9 mouse cellular contexts compared by ENCODE assay signal in the genomic region with DNA sequence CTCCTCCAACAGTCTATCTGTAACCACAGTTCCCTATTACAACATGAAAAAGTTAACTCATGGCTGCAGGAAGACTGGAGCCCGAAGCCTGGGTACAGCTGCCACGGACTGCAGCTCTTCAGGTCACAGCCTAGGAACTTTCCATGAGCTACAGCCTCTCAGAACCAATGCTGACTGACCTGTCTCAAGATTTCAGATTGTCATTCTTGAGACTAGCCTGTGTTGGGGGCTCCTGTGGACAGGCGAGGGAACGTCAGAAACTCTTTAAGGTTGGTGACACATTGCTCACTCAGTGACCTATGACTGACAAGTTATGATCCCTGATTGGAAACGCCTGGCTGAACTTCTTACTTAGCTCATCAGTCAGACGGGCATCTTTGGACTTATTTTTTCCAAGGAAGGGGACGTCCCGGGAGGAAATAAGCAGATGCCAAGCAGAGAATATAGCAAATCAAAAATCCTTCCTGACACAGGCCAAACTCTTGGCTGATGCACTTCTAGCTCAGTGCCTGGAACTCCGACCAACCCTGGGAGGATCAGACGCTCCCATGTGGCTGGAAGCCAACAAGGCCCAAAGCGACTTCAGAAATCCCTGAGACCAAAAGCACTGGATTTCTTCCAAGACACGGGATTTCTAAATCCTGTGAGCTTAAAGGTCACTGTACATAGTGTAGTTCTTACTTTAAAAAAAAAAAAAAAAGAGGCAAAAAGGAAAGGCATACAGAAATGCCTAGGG.
DNase-seq lines count a peak whose midpoint lies in the region; ATAC-seq and TF ChIP-seq lines count a peak whose summit lies in the region.
"Had no signal": no experiment of that assay in that cellular context is flagged by ENCODE, and none has a peak within 500 bp of the region (broad histone marks: within the 10 kb centered on the region; RNA-seq: fewer than 3 reads in every experiment).

No protein-coding gene starts in this region.

- no peak for ATAC-seq in midbrain, embryonic 14.5 days (ENCODE audit: low FRiP score, low TSS enrichment)

- no peak overlapping the region for H3K4me2 ChIP-seq in midbrain, embryonic 14.5 days (ENCODE audit: low read length)

- H3K27ac ChIP-seq in midbrain, embryonic 14.5 days (replicated peaks; ENCODE audit: low read depth, low read length), result no peak overlapping the region
- no peak overlapping the region for H3K27ac ChIP-seq in midbrain, embryonic 10.5 days (replicated peaks)
- H3K27ac ChIP-seq: liver, embryonic 14.5 days had no signal

- 78% methylated on average over 12 of the region's 12 CpGs for WGBS in midbrain, embryonic 14.5 days
- 89% methylated on average over 12 of the region's 12 CpGs for WGBS in midbrain, embryonic 10.5 days
- 28% methylated on average over 12 of the region's 12 CpGs for WGBS in lung, adult 2 months

- no peaks in the 10 kb centered on the region for H3K9me3 ChIP-seq in midbrain, embryonic 14.5 days (ENCODE audit: control insufficient read depth, low read length)
- H3K9me3 ChIP-seq in midbrain, embryonic 10.5 days (replicated peaks), result no peaks in the 10 kb centered on the region

- no peak overlapping the region for H3K9ac ChIP-seq in midbrain, embryonic 14.5 days (replicated peaks; ENCODE audit: low read length)
- H3K9ac ChIP-seq: liver, embryonic 14.5 days had no signal

- H3K36me3 ChIP-seq in midbrain, embryonic 14.5 days (ENCODE audit: control insufficient read depth, insufficient read depth, low read length), result no peaks in the 10 kb centered on the region
- H3K36me3 ChIP-seq in midbrain, embryonic 10.5 days, result no peaks in the 10 kb centered on the region

- peak; percentile 58 for DNase-seq in midbrain, embryonic 14.5 days
- no peak for DNase-seq in midbrain, embryonic 10.5 days (ENCODE audit: low spot score)
- DNase-seq in cerebellum, postnatal 25 days, result peak; percentile 44 to 62
- peak; percentile 53 for DNase-seq in heart, postnatal 25 days (ENCODE audit: low spot score)
- peak; percentile 31 for DNase-seq in lung, adult 2 months
- no peak for DNase-seq in spleen, adult 18-20 months
- DNase-seq in left cerebral cortex, postnatal 25 days (ENCODE audit: low spot score in 2 of 2), result no peak
- DNase-seq in urinary bladder, postnatal 25 days (ENCODE audit: low spot score), result no peak

- no peak for TF ChIP-seq CTCF in lung, adult 2 months (IDR thresholded peaks at IDR 0.05; ENCODE audit: insufficient read depth, low read length)

- intact Hi-C loops in heart, postnatal 25 days (cut with DNase I), result loop anchor here (2.0 to 5.0 kb wide), 3 partner anchors 36 to 61 kb away; no protein-coding TSS in a partner anchor
- intact Hi-C loops in left cerebral cortex, postnatal 25 days (cut with DNase I), result loop anchor here (2.0 to 5.0 kb wide), 2 partner anchors 42 to 76 kb away; partner anchors contain the start of gene Sorbs1

- TF ChIP-seq POLR2A in lung, adult 2 months (IDR thresholded peaks at IDR 0.05; ENCODE audit: borderline replicate concordance, extremely low read depth, low read depth, low read length), result no peak

- peaks cover 18% of the 10 kb centered on the region for H3K4me1 ChIP-seq in midbrain, embryonic 14.5 days (ENCODE audit: control insufficient read depth, insufficient read depth, low read length)
- H3K4me1 ChIP-seq in midbrain, embryonic 10.5 days, result peaks cover 27% of the 10 kb centered on the region
- H3K4me1 ChIP-seq in lung, adult 2 months (ENCODE audit: control insufficient read depth, insufficient read depth, low read length), result peaks cover 25% of the 10 kb centered on the region

- H3K4me3 ChIP-seq in midbrain, embryonic 14.5 days (replicated peaks; ENCODE audit: low read depth, low read length), result no peak overlapping the region
- no peak overlapping the region for H3K4me3 ChIP-seq in midbrain, embryonic 10.5 days
- H3K4me3 ChIP-seq in lung, adult 2 months (replicated peaks; ENCODE audit: extremely low read depth, low read depth, low read length), result no peak overlapping the region

- H3K27me3 ChIP-seq in midbrain, embryonic 14.5 days (ENCODE audit: control insufficient read depth, insufficient read depth, low read length), result no peaks in the 10 kb centered on the region
- no peaks in the 10 kb centered on the region for H3K27me3 ChIP-seq in midbrain, embryonic 10.5 days (ENCODE audit: low read depth, poor library complexity, severe bottlenecking)

Comparison
In these comparisons a context has a peak if more than half of its experiments do, and no peak if none do; other contexts are left out.
1. DNase-seq: peak in midbrain, embryonic 14.5 days (single experiment), cerebellum, postnatal 25 days (2 of 2), heart, postnatal 25 days (single experiment) and lung, adult 2 months (single experiment); none in midbrain, embryonic 10.5 days (single experiment), spleen, adult 18-20 months (0 of 2), left cerebral cortex, postnatal 25 days (0 of 2) and urinary bladder, postnatal 25 days (single experiment).